Mouse (Mus musculus): ENCODE results near the gene Dicer1. TPM values are rescaled to one million over a fixed set of nuclear protein-coding genes. Genes with fewer than 3 reads are reported as not detected.
"Not testable (repeated sequence)": the region's sequence is repeated elsewhere in the genome, so short reads cannot be mapped to it uniquely, and the experiment has no call there.

Gene Dicer1
- total RNA-seq, 2 experiments from 2014 or later = 38.0 to 38.8 TPM

DNA sequence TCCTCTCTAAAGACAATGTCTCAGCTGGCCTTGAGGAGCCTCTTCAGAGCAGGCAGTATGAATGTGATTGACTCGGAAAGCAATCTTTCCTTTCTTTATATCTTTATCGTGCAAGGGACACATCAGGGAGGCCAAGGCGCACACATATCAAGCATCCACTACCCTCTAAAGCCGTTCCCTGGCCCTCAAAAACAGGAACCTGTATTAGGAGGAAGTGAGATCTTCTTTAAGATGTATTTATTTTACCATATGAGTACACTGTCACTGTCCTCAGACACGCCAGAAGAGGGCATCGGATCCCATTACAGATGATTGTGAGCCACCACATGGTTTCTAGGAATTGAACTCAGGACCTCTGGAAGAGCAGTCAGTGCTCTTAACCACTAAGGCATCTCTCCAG lies 9.5 kb downstream of the Dicer1 start:
- DNase-seq (ENCODE audit: low spot score in 2 of 2) = no peak

DNA sequence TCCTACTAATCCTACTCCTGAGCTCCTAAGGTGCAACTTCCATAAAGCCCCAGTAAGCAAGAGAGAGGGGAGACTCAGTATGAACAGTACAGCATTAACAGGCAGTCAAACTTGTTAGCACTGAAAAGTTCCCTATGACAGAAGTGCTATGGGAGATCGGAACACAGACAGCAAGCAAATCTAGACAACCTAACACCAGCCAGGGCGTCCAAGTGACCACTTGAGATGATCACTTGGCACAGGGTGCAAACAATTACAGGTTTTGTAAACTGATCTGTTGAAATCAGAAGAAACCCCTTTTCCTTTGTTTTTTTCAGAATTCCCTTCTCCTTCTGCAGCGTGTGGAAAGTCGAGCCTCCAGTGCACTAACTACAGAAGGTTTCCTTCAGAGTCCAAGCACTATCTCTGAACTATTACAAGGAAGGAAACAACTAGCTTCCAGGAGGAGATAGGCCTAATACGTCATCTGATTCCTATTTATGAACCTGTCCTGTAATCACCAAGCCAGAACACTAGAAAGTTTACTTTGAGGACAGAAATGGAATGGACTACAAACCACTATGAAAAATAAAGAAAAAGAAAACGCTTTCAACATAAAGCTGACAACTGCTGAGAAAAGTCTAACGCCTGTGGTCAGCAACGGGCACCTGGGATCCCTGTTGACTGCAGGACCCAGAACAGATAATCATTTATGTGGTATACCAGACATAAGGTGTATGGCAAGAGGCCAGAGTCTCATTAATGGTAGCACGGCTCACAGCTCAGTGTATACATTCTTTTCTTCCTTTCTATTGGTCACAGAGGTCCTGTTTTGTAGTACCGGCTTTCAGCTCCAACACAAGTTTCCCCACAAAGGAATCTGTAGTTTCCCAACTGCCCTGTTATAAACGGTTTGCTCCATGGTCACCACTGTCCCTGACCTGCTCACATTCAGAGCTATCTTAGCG lies 10.6 kb downstream of the Dicer1 start:
- no peak for DNase-seq (ENCODE audit: low spot score in 2 of 2)

DNA sequence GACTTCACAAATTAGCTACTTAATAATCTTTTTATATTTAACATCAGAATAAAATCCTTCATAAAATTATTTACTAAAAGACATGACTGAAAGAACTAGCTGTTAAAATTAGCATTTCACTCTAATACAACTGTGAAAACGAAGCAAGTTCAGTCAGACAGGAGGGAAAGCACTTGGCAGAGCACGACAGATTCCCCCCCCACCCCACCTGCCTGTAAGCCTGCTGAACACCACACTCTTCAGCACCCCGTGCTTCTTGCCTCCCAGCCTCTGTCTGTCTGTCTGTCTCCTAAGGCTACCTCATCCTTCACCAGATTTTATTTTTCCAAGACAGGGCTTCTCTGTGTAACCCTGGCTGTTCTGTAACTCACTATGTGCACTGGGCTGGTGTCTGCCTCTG lies 12.8 kb downstream of the Dicer1 start:
- DNase-seq (ENCODE audit: low spot score in 2 of 2) = no peak

DNA sequence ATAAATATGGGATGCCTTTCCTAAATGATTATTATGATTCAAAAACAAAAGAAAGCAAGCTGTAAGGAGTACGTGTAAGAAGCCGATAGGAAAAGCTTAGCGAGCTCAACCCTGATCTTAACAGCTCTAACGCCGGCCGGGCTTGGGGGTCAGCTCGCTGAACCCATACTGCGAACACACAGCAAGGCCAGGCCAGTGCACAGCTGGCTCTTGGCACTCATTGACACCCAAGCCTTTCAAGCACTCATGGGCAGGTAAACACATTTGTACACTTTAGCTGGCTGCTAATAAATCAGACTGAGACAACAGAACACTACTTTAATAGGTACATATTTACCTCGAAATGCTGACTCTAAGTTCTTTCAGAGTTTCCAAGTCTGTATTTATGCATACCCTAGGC lies 13.3 kb downstream of the Dicer1 start:
- DNase-seq (ENCODE audit: low spot score in 2 of 2) = no peak

DNA sequence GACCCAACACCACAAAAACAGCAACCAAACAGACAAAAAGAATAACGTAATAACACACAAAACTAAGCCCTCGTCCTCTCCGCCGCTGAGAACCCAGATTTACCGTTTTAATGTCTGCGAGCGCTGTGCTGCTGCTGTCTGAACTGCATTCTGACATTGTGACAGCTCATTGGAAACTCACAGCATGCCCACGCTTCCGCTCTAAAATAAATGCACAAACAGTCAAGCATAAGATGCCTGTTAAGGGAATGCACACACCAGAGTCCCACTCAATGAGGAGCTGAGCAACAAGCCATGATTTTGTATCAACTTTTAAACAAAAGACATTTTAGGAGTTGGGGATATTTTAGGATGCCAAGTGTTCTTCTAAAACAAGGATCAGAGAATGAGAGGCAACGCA lies 14.1 kb downstream of the Dicer1 start:
- peak; percentile 41 to 80 for DNase-seq (ENCODE audit: low spot score in 2 of 2)

DNA sequence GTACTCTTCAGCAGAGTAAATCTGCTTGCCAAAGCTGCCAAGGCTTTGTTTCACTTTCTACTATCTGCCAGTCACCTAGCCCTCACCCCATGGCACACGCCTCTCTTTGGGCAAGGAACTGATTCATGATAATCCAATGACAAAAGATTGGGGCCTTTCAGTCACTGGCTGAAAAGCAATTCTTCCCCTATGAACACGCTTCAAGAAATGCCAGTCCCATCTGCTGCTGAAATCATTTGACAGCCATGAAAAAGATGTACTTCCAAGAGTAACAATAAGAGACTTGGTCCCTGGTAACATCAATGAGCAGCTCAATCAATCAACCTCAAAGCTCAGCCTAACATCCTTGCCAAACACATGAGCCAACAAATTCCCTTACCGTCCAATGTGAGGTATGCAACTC lies 15.8 kb downstream of the Dicer1 start:
- DNase-seq (ENCODE audit: low spot score in 2 of 2) = no peak

DNA sequence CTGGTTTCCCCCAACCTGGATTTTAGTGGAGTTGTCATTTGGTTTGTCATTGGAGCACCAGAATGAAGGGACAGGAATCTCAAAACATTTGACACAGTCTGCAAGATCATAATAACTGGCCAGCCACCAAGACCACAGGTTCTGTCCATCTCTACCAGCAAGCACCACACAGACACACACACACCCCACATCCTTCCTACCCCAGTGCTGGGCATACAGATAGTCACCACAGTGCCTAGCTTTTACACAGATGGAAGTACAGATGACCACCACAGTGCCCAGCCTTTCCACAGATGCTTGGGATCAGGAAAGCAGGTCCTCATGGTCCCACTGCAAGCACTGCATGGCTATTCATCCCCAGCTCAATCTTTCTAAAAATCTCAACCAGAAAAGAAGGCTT lies 18.6 kb downstream of the Dicer1 start:
- DNase-seq (ENCODE audit: low spot score in 2 of 2) = no peak

DNA sequence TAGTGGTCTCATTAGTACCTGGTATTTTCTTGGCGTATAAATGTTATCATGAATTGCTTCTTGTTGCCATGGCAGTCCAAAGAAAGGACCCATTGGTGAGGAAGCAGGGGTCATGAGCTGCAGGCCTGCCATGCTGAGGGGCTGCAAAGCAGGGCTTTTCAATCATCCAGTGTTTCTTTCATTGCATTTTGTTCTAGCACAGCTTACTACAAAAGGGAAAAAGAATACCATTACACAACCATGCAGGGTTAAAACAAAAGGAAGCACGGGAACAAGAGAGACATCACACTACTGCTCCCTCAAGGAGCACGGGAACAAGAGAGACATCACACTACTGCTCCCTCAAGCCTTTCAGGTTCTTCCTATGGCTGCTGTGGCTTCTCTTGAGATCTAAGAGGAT lies 20.0 kb downstream of the Dicer1 start:
- no peak for DNase-seq (ENCODE audit: low spot score in 2 of 2)

DNA sequence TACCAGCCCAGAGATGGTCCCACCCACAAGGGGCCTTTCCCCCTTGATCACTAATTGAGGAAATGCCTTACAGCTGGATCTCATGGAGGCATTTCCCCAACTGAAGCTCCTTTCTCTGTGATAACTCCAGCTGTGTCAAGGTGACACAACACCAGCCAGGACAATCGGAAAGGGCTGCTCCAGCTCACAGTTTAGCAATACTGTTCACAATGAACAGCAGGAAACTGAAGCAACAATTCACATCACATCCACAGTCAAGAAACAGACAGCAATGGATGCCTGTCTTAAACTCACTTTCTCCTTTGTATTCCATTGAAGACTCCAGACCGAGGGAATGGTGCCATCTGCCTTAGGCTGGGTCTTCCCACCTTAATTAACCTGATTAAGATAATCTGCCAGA lies 25.3 kb downstream of the Dicer1 start:
- not testable (repeated sequence) for DNase-seq (ENCODE audit: low spot score in 2 of 2)

DNA sequence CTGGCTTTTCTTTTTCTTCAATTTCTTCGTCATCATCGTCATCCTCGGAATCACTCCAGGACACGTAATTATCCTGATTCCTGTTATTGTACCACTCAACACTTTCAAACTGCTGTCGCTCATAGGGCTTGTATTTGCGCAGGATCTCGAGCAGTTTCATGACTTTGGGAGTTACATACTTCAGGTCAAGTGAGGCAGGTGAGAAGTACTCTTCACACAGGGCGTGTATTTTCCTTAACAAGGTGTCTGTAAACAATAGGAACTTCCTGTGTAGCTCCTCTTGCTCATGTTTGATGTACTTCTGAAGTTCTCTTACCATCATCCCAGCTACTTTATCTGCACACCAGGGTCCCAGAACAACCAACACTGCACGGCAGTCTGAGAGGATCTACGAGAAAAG lies 29.7 kb downstream of the Dicer1 start:
- DNase-seq (ENCODE audit: low spot score in 2 of 2) = no peak

DNA sequence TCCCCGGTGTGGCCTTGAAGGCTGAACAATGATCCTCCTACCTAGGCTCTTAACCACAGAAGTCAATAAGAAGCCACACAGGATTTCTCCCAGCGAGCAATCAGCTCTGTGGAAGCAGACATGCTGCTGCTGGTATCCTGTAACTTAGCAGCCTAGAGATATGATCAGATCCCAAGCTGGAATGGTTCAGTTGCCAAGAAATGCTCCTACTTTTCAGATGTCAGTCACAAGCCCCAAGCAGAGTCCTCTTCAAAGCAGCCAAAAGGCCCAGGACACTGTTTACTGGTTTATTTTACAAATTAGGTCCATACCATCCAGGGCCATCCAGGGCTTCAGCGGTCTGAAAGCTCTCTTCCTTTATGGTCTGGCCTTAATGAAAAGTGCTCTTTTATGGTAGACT lies 30.7 kb downstream of the Dicer1 start:
- DNase-seq (ENCODE audit: low spot score in 2 of 2) = peak; percentile 39 to 72

DNA sequence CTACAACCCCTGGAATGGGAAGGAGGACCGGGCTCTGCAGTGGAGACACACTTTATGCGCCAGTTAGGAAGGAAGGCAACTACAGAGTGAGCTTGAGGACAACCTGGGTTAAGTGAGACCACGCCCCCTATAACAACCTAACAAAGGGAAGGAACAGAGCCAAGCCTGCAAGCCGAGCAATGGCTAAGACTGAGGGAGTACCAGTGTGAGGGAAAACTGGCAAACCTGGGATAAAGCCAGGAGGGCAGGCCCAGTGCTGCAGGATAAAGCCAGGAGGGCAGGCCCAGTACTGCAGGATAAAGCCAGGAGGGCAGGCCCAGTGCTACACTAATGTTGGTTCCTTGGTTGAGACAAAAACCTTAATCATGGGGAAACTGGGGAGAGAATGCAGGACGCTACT lies 32.8 kb downstream of the Dicer1 start:
- DNase-seq (ENCODE audit: low spot score in 2 of 2) = no peak

DNA sequence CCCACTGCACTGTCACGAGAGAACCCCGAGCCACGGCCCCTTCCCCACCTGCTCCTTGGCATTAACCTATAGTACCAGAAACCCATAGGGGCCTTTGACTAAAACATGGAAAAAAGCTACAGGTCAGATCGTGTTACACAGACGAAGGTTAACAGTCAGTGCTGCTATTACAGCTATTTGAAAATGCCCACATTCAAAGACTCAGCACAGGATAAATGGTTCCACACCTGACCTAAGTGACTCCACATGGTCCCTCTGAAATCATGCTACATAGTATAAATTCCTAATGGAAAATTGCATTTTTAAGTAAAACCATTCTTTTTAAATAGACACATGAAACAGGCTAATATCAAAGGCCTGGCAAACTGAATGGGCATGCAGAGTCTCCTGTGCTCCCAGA lies 35.3 kb downstream of the Dicer1 start:
- DNase-seq (ENCODE audit: low spot score in 2 of 2) = no peak

DNA sequence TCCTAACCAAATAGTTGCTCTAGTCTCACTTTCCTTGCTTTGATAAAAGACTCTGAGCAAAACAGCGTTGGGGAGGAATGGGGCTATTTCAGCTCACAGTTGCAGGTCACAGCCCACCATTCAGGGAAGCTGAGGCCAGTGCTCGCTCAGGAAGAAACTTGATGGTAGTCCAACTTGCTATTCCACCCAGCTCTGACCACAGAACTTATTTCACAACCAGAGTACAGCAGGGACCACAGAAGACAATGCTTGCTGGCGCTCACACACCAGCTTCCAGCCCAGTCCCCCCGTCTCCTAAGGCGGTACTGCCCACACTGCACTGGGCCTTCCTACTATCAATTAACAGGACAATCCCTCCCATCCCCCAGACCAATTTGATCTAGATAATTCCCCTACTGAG lies 36.3 kb downstream of the Dicer1 start:
- DNase-seq (ENCODE audit: low spot score in 2 of 2) = no peak

DNA sequence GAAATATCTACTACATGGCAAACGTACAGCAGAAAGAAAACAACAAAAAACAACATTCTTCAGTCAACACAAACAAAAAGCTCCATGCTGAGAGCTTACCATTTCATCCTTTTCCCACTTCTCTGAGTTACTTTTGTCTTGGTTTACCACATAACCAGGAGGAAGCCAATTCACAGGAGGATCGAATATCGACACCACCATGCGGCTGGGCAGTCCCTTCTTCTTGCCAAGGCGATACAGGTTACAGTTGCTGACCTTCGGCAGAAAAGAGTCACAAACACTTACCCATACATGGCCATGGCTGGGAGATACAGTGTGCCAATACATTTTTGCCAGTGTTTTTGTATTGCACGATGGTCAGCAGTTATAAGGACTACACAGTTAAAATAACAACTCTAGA lies 51.5 kb downstream of the Dicer1 start:
- no peak for DNase-seq (ENCODE audit: low spot score in 2 of 2)

DNA sequence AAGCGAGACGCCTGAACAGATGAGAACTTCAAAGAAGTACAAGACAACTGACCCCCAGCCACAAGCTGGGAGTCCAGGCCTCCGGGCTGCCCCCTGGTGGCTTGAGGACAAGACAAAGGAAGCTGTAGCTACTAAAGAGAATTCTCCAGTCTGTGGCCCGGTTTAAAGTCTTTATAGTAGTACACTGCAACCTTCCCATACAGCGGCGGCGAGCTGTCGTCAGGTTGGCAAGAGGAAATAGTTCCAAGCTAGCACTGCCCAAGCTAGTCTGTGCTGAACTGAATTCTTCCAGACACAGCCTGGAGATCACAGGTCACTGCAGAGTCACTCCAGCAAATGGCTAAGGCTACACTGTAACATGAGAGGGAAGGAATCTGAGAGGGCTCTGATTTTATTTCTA lies 52.0 kb downstream of the Dicer1 start:
- peak in 1 of 2 experiments; percentile 57 for DNase-seq (ENCODE audit: low spot score in 2 of 2)

DNA sequence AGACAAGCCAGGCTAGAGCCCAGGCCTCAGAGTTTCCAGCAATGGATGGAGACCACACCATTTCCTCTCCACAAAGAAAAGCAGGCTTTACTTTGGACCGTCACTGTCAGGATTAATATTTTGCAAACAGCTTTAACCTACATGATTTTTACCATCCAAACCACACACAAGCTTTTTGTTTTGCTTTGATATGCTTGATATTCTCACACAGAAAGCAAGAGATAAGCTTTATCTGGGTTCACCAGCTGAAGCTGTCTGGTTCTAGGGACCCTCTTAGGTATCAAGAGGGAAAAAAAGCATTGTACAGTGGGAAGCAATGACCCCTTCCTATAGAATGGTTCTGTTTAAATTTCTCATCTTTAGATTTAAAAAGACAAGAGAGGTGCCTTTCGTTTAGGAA lies 56.2 kb downstream of the Dicer1 start:
- no peak for DNase-seq (ENCODE audit: low spot score in 2 of 2)

DNA sequence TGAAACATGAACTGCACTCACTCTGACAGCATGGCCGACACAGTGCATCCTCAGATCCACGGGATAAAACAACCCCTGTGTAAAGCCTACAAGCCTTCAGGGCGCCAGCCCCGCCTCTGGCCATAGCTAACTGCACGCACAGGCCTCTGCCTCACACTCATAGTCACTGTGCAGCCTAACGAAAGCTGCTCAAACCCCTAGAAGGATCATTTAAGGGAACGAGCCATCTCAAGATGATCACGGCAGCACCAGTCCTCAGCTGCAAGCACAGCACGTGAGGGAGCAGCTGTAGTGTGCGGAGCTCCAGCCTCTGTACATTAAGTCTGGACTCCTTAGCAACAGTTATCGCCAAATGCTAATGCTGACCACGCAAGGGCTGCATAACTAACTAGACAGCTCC lies 58.9 kb downstream of the Dicer1 start:
- no peak for DNase-seq (ENCODE audit: low spot score in 2 of 2)

DNA sequence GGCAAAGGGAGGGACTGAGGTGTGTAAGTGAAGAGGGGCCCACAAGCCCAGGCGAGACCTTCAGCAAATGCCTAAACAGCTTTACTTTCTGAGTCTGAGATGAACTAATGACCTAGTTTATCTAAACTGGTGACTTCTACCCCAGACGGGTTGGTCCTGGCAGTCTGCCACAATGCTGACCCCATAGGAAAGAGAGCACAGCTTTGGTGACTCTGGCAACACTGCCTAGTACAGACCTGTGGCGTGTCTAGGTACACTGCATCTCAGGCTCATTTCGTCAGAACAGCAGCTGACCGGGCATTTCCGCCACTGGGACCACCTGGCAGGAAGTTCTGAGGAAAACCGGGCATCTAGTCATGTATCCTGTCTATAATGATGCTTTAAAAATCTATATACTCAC lies 61.3 kb downstream of the Dicer1 start:
- no peak for DNase-seq (ENCODE audit: low spot score in 2 of 2)

DNA sequence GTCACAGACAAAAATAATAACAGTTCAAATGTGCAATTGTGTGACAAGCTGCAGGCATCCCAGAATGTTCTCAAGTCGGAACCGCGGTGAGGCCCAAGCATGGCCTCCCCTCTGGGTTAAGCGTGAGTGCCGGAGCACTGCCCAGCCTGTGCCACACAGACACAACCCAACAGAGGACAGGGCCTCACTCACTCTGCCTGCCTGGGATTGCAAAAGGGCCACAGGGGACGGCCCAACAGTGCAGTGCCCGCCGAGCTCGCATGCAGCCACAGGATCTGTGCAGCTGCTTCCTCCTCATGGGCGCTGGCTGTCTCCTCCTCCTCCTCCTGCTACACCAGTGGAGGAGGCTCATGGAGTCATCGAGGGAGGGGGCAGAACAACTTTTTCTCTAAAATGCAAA lies 62.9 kb downstream of the Dicer1 start:
- DNase-seq (ENCODE audit: low spot score in 2 of 2) = no peak

DNA sequence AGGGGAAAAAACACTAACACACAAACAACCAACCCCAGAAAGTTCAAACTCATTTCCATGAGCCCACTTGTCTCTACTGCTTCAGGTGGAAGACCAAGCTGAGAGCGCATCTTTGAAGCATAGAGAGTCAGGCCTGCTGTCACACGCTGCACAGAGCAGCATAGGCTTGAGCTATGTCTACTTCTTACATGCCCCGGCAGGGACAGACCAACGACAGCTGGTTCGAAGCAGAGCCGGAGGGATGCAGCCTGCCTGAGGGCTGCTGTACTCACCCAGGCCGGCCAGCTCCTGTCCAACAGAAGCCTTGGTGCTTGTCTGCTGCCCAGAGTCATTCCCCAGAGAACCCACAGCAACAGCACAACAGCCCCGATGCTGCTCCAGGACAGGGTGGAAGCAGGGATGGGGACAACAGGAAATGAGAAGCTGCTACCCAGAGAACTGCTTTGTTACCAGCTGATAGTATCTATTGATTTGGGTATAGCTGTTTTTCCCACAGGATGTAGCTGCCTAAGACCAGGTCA lies 67.3 kb downstream of the Dicer1 start:
- no peak for DNase-seq (ENCODE audit: low spot score in 2 of 2)

DNA sequence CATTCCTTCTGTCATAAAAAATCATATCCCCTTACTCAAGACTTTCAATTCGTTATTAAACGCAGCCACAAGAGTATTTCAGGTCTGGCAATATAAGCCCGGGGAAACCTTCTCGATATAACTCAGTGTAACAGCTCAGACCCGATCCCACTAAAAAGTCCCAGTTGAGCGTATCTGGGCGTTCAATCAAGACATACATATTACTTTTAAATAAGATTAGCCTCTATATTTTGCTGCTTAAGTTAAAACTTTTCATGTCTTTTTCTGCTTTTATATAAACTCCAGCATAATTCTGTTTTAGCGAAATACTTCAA lies 72.0 kb downstream of the Dicer1 start:
- no peak for DNase-seq (ENCODE audit: low spot score in 2 of 2)

DNA sequence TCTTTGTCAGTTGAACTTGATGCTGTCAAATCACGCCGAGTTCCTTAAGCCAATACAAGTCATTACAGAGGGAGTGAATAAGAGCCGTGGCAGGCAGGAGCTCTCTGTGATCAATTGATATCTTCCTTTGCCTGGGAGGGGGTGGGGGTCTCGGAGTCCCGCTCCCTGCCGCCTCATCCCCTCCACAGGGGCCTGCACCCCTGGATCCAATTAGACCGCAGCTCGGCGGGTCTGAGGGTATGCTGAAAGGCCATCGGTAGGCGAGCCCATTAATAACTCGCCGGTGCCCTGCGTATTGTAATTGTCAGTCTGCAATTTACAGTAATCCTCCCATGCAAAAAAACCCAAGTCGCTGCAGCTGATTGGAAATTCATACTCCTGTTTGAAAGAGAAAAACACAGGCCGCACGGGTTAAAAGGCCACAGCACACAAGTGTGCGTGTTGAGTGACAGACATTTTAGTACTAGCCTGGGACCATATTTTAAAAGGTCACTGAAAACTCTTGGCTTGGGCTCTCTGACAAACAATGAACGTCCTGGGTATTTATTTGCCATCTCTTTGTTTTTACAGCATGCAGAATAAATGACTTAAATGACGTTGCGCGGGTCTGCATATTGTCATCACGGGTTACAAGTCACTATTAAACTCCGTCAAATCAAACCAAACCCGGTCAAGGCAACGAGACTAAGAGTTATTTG lies 72.5 kb downstream of the Dicer1 start:
- DNase-seq (ENCODE audit: low spot score in 2 of 2) = no peak
